ENCODE assay signal across 9 mouse cellular contexts in the genomic region with DNA sequence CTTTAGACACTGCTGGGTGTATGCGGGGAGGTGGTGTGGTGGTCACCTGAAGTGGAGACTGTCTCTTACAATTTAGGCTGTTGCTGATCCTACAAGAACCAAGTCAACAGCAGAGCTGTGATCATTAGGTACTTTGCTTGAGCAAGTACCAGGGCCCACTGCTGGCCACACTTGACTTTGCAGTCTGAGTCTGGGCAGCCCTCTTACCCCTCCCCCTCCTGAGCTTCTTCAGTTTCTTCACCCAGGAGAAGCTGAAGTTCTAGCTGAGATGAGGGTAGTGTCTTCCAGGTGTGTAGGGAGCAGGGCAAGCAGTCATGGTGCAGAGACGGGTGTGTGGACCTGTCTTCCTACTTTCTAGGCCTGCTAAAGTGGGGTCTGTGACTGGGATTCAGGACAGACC. TPM values are rescaled to one million over a fixed set of nuclear protein-coding genes. Genes with fewer than 3 reads are reported as not detected.
A peak's percentile ranks its signal among the peaks of the same experiment; 100 is the strongest.
DNase-seq lines count a peak whose midpoint lies in the region; ATAC-seq lines count a peak whose summit lies in the region.
"Had no signal": no experiment of that assay in that cellular context is flagged by ENCODE, and none has a peak within 500 bp of the region (broad histone marks: within the 10 kb centered on the region; RNA-seq: fewer than 3 reads in every experiment).

No protein-coding gene starts in this region.

- peaks cover 13% of the 10 kb centered on the region for H3K27me3 ChIP-seq in liver, embryonic 12.5 days (replicated peaks)
- no peaks in the 10 kb centered on the region for H3K27me3 ChIP-seq in forebrain, embryonic 15.5 days
- no peaks in the 10 kb centered on the region for H3K27me3 ChIP-seq in intestine, embryonic 14.5 days (replicated peaks; ENCODE audit: control insufficient read depth, insufficient read depth, low read length)
- no peaks in the 10 kb centered on the region for H3K27me3 ChIP-seq in neural tube, embryonic 12.5 days (replicated peaks)

- intact Hi-C loops in left cerebral cortex, postnatal 14 days (cut with DNase I), result loop anchor here (2.0 kb wide), 1 partner anchor 43 kb away; no protein-coding TSS in a partner anchor

- no peak overlapping the region for H3K4me2 ChIP-seq in liver, embryonic 12.5 days
- H3K4me2 ChIP-seq in forebrain, embryonic 15.5 days (replicated peaks), result peak overlapping the region; percentile 30
- peak overlapping the region; percentile 84 for H3K4me2 ChIP-seq in intestine, embryonic 14.5 days (ENCODE audit: low read length)
- H3K4me2 ChIP-seq in neural tube, embryonic 12.5 days (replicated peaks), result peak overlapping the region; percentile 35

- no peaks in the 10 kb centered on the region for H3K36me3 ChIP-seq in liver, embryonic 12.5 days
- no peaks in the 10 kb centered on the region for H3K36me3 ChIP-seq in forebrain, embryonic 15.5 days
- H3K36me3 ChIP-seq in intestine, embryonic 14.5 days (ENCODE audit: control insufficient read depth, insufficient read depth, low read length), result no peaks in the 10 kb centered on the region
- no peaks in the 10 kb centered on the region for H3K36me3 ChIP-seq in neural tube, embryonic 12.5 days

- no peak for ATAC-seq in liver, embryonic 12.5 days
- no peak for ATAC-seq in forebrain, embryonic 15.5 days (replicated peaks)
- no peak for ATAC-seq in intestine, embryonic 14.5 days (replicated peaks; ENCODE audit: low FRiP score, low TSS enrichment, low read depth)
- ATAC-seq in neural tube, embryonic 12.5 days (ENCODE audit: low FRiP score, low read depth), result no peak

- no peak overlapping the region for H3K4me3 ChIP-seq in liver, embryonic 12.5 days
- H3K4me3 ChIP-seq in forebrain, embryonic 15.5 days, result peak overlapping the region; percentile 13
- no peak overlapping the region for H3K4me3 ChIP-seq in intestine, embryonic 14.5 days (ENCODE audit: low read depth, low read length)
- no peak overlapping the region for H3K4me3 ChIP-seq in neural tube, embryonic 12.5 days

- no peak overlapping the region for H3K27ac ChIP-seq in liver, embryonic 12.5 days
- H3K27ac ChIP-seq in forebrain, embryonic 15.5 days (replicated peaks), result no peak overlapping the region
- H3K27ac ChIP-seq in intestine, embryonic 14.5 days (ENCODE audit: low read depth), result no peak overlapping the region
- no peak overlapping the region for H3K27ac ChIP-seq in neural tube, embryonic 12.5 days

- no peaks in the 10 kb centered on the region for H3K9me3 ChIP-seq in liver, embryonic 12.5 days (replicated peaks)
- H3K9me3 ChIP-seq in forebrain, embryonic 15.5 days, result no peaks in the 10 kb centered on the region
- no peaks in the 10 kb centered on the region for H3K9me3 ChIP-seq in intestine, embryonic 14.5 days (ENCODE audit: control insufficient read depth, low read length)
- no peaks in the 10 kb centered on the region for H3K9me3 ChIP-seq in neural tube, embryonic 12.5 days

- WGBS in liver, embryonic 12.5 days (ENCODE audit: insufficient replicate concordance), result 66% methylated on average over 2 of the region's 2 CpGs
- WGBS in forebrain, embryonic 15.5 days, result 81% methylated on average over 2 of the region's 2 CpGs
- 76% methylated on average over 2 of the region's 2 CpGs for WGBS in intestine, embryonic 14.5 days
- whole genome bisulfite sequencing in neural tube, embryonic 12.5 days, result 76% methylated on average over 2 of the region's 2 CpGs

- no peak overlapping the region for H3K9ac ChIP-seq in liver, embryonic 12.5 days
- no peak overlapping the region for H3K9ac ChIP-seq in forebrain, embryonic 15.5 days (replicated peaks)
- H3K9ac ChIP-seq in intestine, embryonic 14.5 days (ENCODE audit: low read length), result no peak overlapping the region
- no peak overlapping the region for H3K9ac ChIP-seq in neural tube, embryonic 12.5 days

- H3K4me1 ChIP-seq in liver, embryonic 12.5 days, result peaks cover 15% of the 10 kb centered on the region; the same call in 1 of the 2 replicates
- peaks cover 25% of the 10 kb centered on the region for H3K4me1 ChIP-seq in forebrain, embryonic 15.5 days
- H3K4me1 ChIP-seq in intestine, embryonic 14.5 days (replicated peaks; ENCODE audit: control insufficient read depth, insufficient read depth, low read length), result peaks cover 8% of the 10 kb centered on the region; the same call in 1 of the 2 replicates
- H3K4me1 ChIP-seq in neural tube, embryonic 12.5 days, result peaks cover 12% of the 10 kb centered on the region

- peak; percentile 16 for DNase-seq in liver
- peak; percentile 85 for DNase-seq in brain, adult 2 months (ENCODE audit: low read depth, low spot score)
- no peak for DNase-seq in intestine, embryonic 14.5 days (ENCODE audit: low spot score)
- peak; percentile 53 to 78 for DNase-seq in left cerebral cortex, postnatal 14 days (ENCODE audit: low spot score in 2 of 2)
- peak; percentile 12 to 27 for DNase-seq in thymus, postnatal 10 days (ENCODE audit: low spot score in 2 of 2)

RNA-seq across cellular contexts. Expression of a gene that starts 1.6 kb away (rescaled TPM):
- polyA plus RNA-seq in liver, embryonic 12.5 days (2016; fragmentation: Nextera tagmentation; extraction: Ambion mirVana), result 21.7 and 21.8 TPM in 2 replicates
- 115 TPM in 2 replicates for polyA plus RNA-seq in forebrain, embryonic 15.5 days (2015; fragmentation: Nextera tagmentation; extraction: Ambion mirVana)
- polyA plus RNA-seq in intestine, embryonic 14.5 days (2014; fragmentation: Nextera tagmentation; extraction: Ambion mirVana), result 95.4 and 106 TPM in 2 replicates
- 10 to 100 TPM; 85.8 to 98.2 TPM for total RNA-seq in left cerebral cortex, postnatal 14 days (2021)
- 94.1 and 95.1 TPM in 2 replicates for polyA plus RNA-seq in neural tube, embryonic 12.5 days (2016; fragmentation: Nextera tagmentation; extraction: Ambion mirVana)

RNA-seq across cellular contexts. Expression of a gene that starts 8.3 kb away (rescaled TPM):
- not detected in 2 replicates for polyA plus RNA-seq in liver, embryonic 12.5 days (2016; fragmentation: Nextera tagmentation; extraction: Ambion mirVana)
- polyA plus RNA-seq in forebrain, embryonic 15.5 days (2015; fragmentation: Nextera tagmentation; extraction: Ambion mirVana), result not detected in 2 replicates
- not detected in 2 replicates for polyA plus RNA-seq in intestine, embryonic 14.5 days (2014; fragmentation: Nextera tagmentation; extraction: Ambion mirVana)
- total RNA-seq in left cerebral cortex, postnatal 14 days (2021), result not detected
- not detected in 2 replicates for polyA plus RNA-seq in neural tube, embryonic 12.5 days (2016; fragmentation: Nextera tagmentation; extraction: Ambion mirVana)
- total RNA-seq: layer of hippocampus, adult 8-10 months had no signal

RNA-seq across cellular contexts. Expression of a gene that starts 25.6 kb away (rescaled TPM):
- polyA plus RNA-seq in liver, embryonic 12.5 days (2016; fragmentation: Nextera tagmentation; extraction: Ambion mirVana), result not detected in 2 replicates
- not detected in 2 replicates for polyA plus RNA-seq in forebrain, embryonic 15.5 days (2015; fragmentation: Nextera tagmentation; extraction: Ambion mirVana)
- not detected in 2 replicates for polyA plus RNA-seq in intestine, embryonic 14.5 days (2014; fragmentation: Nextera tagmentation; extraction: Ambion mirVana)
- total RNA-seq in left cerebral cortex, postnatal 14 days (2021), result not detected
- not detected in 2 replicates for polyA plus RNA-seq in neural tube, embryonic 12.5 days (2016; fragmentation: Nextera tagmentation; extraction: Ambion mirVana)
- total RNA-seq: layer of hippocampus, adult 8-10 months had no signal

RNA-seq across cellular contexts. Expression of a gene that starts 28.7 kb away (rescaled TPM):
- not detected in 2 replicates for polyA plus RNA-seq in liver, embryonic 12.5 days (2016; fragmentation: Nextera tagmentation; extraction: Ambion mirVana)
- polyA plus RNA-seq in forebrain, embryonic 15.5 days (2015; fragmentation: Nextera tagmentation; extraction: Ambion mirVana), result not detected in 2 replicates
- not detected in 2 replicates for polyA plus RNA-seq in intestine, embryonic 14.5 days (2014; fragmentation: Nextera tagmentation; extraction: Ambion mirVana)
- not detected for total RNA-seq in left cerebral cortex, postnatal 14 days (2021)
- polyA plus RNA-seq in neural tube, embryonic 12.5 days (2016; fragmentation: Nextera tagmentation; extraction: Ambion mirVana), result not detected in 2 replicates

RNA-seq across cellular contexts. Expression of a gene that starts 31.5 kb away (rescaled TPM):
- not detected in 2 replicates for polyA plus RNA-seq in liver, embryonic 12.5 days (2016; fragmentation: Nextera tagmentation; extraction: Ambion mirVana)
- not detected in 2 replicates for polyA plus RNA-seq in forebrain, embryonic 15.5 days (2015; fragmentation: Nextera tagmentation; extraction: Ambion mirVana)
- polyA plus RNA-seq in intestine, embryonic 14.5 days (2014; fragmentation: Nextera tagmentation; extraction: Ambion mirVana), result not detected in 2 replicates
- total RNA-seq in left cerebral cortex, postnatal 14 days (2021), result not detected
- polyA plus RNA-seq in neural tube, embryonic 12.5 days (2016; fragmentation: Nextera tagmentation; extraction: Ambion mirVana), result not detected in 2 replicates
- total RNA-seq: layer of hippocampus, adult 8-10 months had no signal
